Mouse (Mus musculus) ES-Bruce4 (cell line): ENCODE measurements around the gene Foxp1.

Experiments used
- CTCF ChIP-seq: IDR thresholded peaks from one replicate; pipeline ENCODE4 v1.8.1; 2011; ENCODE audit warnings: low read depth, low read length
- EP300 ChIP-seq: IDR thresholded peaks from 2 replicates; pipeline ENCODE4 v1.6.1; 2011; ENCODE audit warnings: low read depth, low read length; ENCODE audit not compliant: insufficient read depth

DNA sequence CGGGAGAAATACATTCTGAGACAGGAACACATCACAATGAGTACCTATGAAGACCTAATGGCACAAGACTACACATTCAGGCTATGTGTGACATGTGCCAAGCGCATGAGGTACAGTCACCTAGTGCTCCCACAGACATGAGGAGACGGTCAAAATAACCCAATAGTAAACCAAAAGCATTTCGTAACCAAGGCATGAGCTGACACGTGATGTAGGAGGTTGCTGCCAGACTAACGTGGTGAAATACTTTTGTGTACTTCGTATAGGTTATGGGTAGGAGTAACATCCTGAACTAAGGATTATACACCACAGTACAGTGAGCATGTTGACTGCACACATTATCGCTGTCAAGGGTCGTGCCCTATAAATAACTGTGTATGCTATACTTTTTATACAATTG, 520.9 kb downstream of the Foxp1 start:
- TF ChIP-seq EP300 (no peak), CTCF (no peak)
